Mouse (Mus musculus) myocyte (in vitro differentiated cells): ENCODE measurements around the gene Zfp383. TPM values are rescaled to one million over a fixed set of nuclear protein-coding genes. Genes with fewer than 3 reads are reported as not detected.
"Not testable (repeated sequence)": the region's sequence is repeated elsewhere in the genome, so short reads cannot be mapped to it uniquely, and the experiment has no call there.

Experiments
- H3K27me3 ChIP-seq: one replicate; pipeline ENCODE4 v1.6.1; 2011; ENCODE audit not compliant: control insufficient read depth, insufficient read depth, insufficient read length
- H3K36me3 ChIP-seq: one replicate; pipeline ENCODE4 v1.6.1; 2011; ENCODE audit not compliant: control insufficient read depth, insufficient read depth
- H3K4me2 ChIP-seq: one replicate; pipeline ENCODE4 v1.6.1; 2011; ENCODE audit warnings: low read depth, control low read depth
- H3K4me3 ChIP-seq: one replicate; pipeline ENCODE4 v1.5.1; 2011; ENCODE audit warnings: mild to moderate bottlenecking, control low read depth, moderate library complexity
- H3K79me2 ChIP-seq: one replicate; pipeline ENCODE4 v1.6.1; 2011; ENCODE audit not compliant: control insufficient read depth, insufficient read depth
- H3ac ChIP-seq: one replicate; pipeline ENCODE4 v1.6.1; 2011; ENCODE audit not compliant: control insufficient read depth, insufficient read length
- E2F4 ChIP-seq: IDR thresholded peaks from one replicate; pipeline ENCODE4 v1.6.1; 2011; ENCODE audit warnings: mild to moderate bottlenecking, control low read depth, moderate library complexity; ENCODE audit not compliant: insufficient read depth
- MAX ChIP-seq: IDR thresholded peaks from one replicate; pipeline ENCODE4 v1.6.1; 2011; ENCODE audit warnings: low read depth, mild to moderate bottlenecking, control low read depth
- MYOD1 ChIP-seq, 3 experiments: IDR thresholded peaks; one replicate each; pipeline ENCODE4 v1.6.1; 2011; ENCODE audit warnings: control low read depth in 2 of 3, low read depth in 2 of 3, mild to moderate bottlenecking in 2 of 3, moderate library complexity in 1 of 3; ENCODE audit not compliant: insufficient read length in 2 of 3, control insufficient read depth in 1 of 3
- MYOG ChIP-seq, 3 experiments: IDR thresholded peaks; one replicate each; pipeline ENCODE4 v1.6.1; 2011; ENCODE audit warnings: control low read depth in 2 of 3, low read depth in 2 of 3, mild to moderate bottlenecking in 2 of 3; ENCODE audit not compliant: insufficient read length in 2 of 3, control insufficient read depth in 1 of 3, insufficient read depth in 1 of 3
- POLR2A ChIP-seq: IDR thresholded peaks from one replicate; pipeline ENCODE4 v1.6.1; 2011; ENCODE audit warnings: low read depth, mild to moderate bottlenecking, control low read depth, moderate library complexity; ENCODE audit not compliant: insufficient read length
- POLR2AphosphoS2 ChIP-seq: IDR thresholded peaks from one replicate; pipeline ENCODE4 v1.6.1; 2011; ENCODE audit warnings: low read depth, control low read depth; ENCODE audit not compliant: insufficient read length
- REST ChIP-seq: IDR thresholded peaks from one replicate; pipeline ENCODE4 v1.6.1; 2011; ENCODE audit warnings: mild to moderate bottlenecking, control low read depth, moderate library complexity; ENCODE audit not compliant: insufficient read depth, insufficient read length
- SRF ChIP-seq: IDR thresholded peaks from one replicate; pipeline ENCODE4 v1.6.1; 2011; ENCODE audit warnings: low read depth; ENCODE audit not compliant: control insufficient read depth, insufficient read length
- TCF3 ChIP-seq: IDR thresholded peaks from one replicate; pipeline ENCODE4 v1.6.1; 2011; ENCODE audit warnings: low read depth, control low read depth; ENCODE audit not compliant: insufficient read length
- polyA plus RNA-seq: library from polyadenylated mRNA; unstranded; fragments of >200 nt; fragmentation: generic; extraction: Trizol; gene quantifications from one replicate; pipeline ENCODE4 v1.2.1, GENCODE M21; 2012; ENCODE audit warnings: missing spikeins

Gene Zfp383
- polyA plus RNA-seq, 1 experiment = 2.4 TPM

GRCm38 (mm10) chr7:29958125-29958724 is 50.2 kb downstream of the Zfp383 start:
- H3K4me2 ChIP-seq = no peak overlapping the region
- no peaks in the 10 kb centered on the region for H3K27me3 ChIP-seq
- no peaks in the 10 kb centered on the region for H3K36me3 ChIP-seq
- TF ChIP-seq POLR2AphosphoS2 (no peak), MYOG (IDR thresholded peaks at IDR 0.05; ENCODE audit: control insufficient read depth in 1 of 3, insufficient read depth in 1 of 3, insufficient read length in 2 of 3, low read depth in 2 of 3) (no peak), TCF3 (no peak), E2F4 (no peak), REST (no peak), MAX (no peak), SRF (no peak)
- no peak overlapping the region for H3ac ChIP-seq
- no peaks in the 10 kb centered on the region for H3K79me2 ChIP-seq
- H3K4me3 ChIP-seq = no peak overlapping the region

- no peaks in the 10 kb centered on the region for H3K79me2 ChIP-seq
- no peak overlapping the region for H3K4me2 ChIP-seq
- TF ChIP-seq POLR2A (no peak), MYOD1 (IDR thresholded peaks at IDR 0.05; ENCODE audit: control insufficient read depth in 1 of 3, insufficient read length in 2 of 3, low read depth in 2 of 3) (no peak), E2F4 (no peak)
- H3K4me3 ChIP-seq = no peak overlapping the region
- no peaks in the 10 kb centered on the region for H3K27me3 ChIP-seq
- no peak overlapping the region for H3ac ChIP-seq
- no peaks in the 10 kb centered on the region for H3K36me3 ChIP-seq
These were observed 51.0 kb downstream of the Zfp383 start for GRCm38 (mm10) chr7:29959004-29959403.

GRCm38 (mm10) chr7:29965115-29965810 is 57.2 kb downstream of the Zfp383 start:
- H3K4me3 ChIP-seq, H3K27me3 ChIP-seq, H3K36me3 ChIP-seq, H3K79me2 ChIP-seq, H3K4me2 ChIP-seq, H3ac ChIP-seq: not testable (repeated sequence)

Other genes with a start within 250 kb of the Zfp383 start
- gene Catsperg2, start 181.2 kb upstream of the Zfp383 start, polyA plus RNA-seq = 0.01 TPM
- gene Zfp84, start 139.7 kb upstream of the Zfp383 start, polyA plus RNA-seq = 4.7 TPM
- 3.3 TPM for gene Zfp30, start 124.2 kb upstream of the Zfp383 start, polyA plus RNA-seq
- gene Zfp790, start 92.1 kb upstream of the Zfp383 start, polyA plus RNA-seq = 5.1 TPM
- 0.96 TPM for gene Zfp940, start 54.6 kb upstream of the Zfp383 start, polyA plus RNA-seq
- gene Zfp420, start 48.2 kb upstream of the Zfp383 start, polyA plus RNA-seq = 1.7 TPM
- gene Zfp27, start 1.7 kb upstream of the Zfp383 start, polyA plus RNA-seq = 3.9 TPM
- 1.5 TPM for gene Zfp74, start 45.9 kb downstream of the Zfp383 start, polyA plus RNA-seq
- gene Zfp568, start 75.7 kb downstream of the Zfp383 start, polyA plus RNA-seq = 27.4 TPM
- 0.97 TPM for gene Zfp14, start 143.2 kb downstream of the Zfp383 start, polyA plus RNA-seq
- gene Zfp82, start 164.7 kb downstream of the Zfp383 start, polyA plus RNA-seq = 2.8 TPM
- gene Gm26920, start 182.2 kb downstream of the Zfp383 start, polyA plus RNA-seq = 0.32 TPM
- 4.3 TPM for gene Zfp566, start 182.3 kb downstream of the Zfp383 start, polyA plus RNA-seq
- gene Zfp260, start 186.6 kb downstream of the Zfp383 start, polyA plus RNA-seq = 11.3 TPM
- 1.1 TPM for gene Zfp382, start 213.7 kb downstream of the Zfp383 start, polyA plus RNA-seq